Mouse (Mus musculus): ENCODE measurements around the gene Grik3. TPM values are rescaled to one million over a fixed set of nuclear protein-coding genes. Genes with fewer than 3 reads are reported as not detected.

Grik3 gene
- total RNA-seq, 2 experiments from 2014 or later = 47.3 to 51.5 TPM

DNA sequence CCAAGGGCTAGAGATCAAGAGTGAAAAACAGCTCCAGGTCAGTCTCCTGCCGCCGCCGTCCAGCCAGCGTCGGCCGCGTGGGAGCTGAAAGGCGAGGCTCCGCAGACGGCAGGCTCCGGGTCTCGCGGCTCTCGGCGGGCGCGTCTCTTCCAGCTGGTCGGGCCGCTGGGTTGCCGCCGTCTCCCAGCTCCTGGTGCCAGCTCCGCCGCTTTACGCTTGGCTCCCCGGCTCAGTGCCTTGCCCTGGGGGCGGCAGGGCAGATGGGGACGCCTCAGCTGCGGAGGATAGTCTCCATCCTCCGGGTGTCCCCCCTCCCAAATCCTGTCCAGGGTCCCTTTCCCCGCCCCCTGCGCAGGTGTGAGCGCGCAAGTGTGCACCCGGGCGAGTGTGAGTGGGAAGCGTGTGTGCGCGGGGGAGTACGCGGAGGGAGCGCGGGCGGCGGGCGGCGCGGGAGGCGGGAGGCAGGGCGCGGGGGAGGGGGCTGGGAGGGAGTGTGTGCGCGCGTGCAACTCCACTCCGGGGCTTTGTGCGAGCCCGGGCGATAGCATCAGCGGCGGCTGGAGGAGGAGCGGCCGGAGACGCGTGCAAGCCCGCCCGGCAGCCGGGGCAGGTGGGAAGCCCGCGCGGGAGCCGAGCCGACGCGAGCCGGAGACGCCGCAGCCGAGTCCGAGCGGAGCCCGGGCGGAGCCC is 454 bp upstream of the Grik3 start:
- DNase-seq (ENCODE audit: low spot score in 2 of 2) = peak; percentile 62 to 65
- intact Hi-C loops (cut with DNase I) = loop anchor here (5.0 kb wide), 2 partner anchors 212 to 452 kb away; no protein-coding TSS in a partner anchor

- intact Hi-C loops (cut with DNase I) = loop anchor here (5.0 kb wide), 2 partner anchors 211 to 451 kb away; no protein-coding TSS in a partner anchor
These were observed 1.1 kb downstream of the Grik3 start for GRCm38 (mm10) chr4:125491505-125492121.

GRCm38 (mm10) chr4:125492122-125492505 is 1.6 kb downstream of the Grik3 start:
- intact Hi-C loops (cut with DNase I) = loop anchor here (5.0 kb wide), 2 partner anchors 210 to 450 kb away; no protein-coding TSS in a partner anchor

More at GRCm38 (mm10) chr4:125491505-125492121, 1.1 kb downstream of the Grik3 start:
- no peak for DNase-seq (ENCODE audit: low spot score in 2 of 2)

GRCm38 (mm10) chr4:125492706-125493105 is 2.2 kb downstream of the Grik3 start:
- peak in 1 of 2 experiments; percentile 30 for DNase-seq (ENCODE audit: low spot score in 2 of 2)
- intact Hi-C loops (cut with DNase I) = loop anchor here (5.0 kb wide), 2 partner anchors 210 to 450 kb away; no protein-coding TSS in a partner anchor

More at GRCm38 (mm10) chr4:125492122-125492505, 1.6 kb downstream of the Grik3 start:
- DNase-seq (ENCODE audit: low spot score in 2 of 2) = no peak

GRCm38 (mm10) chr4:125493124-125493523 is 2.6 kb downstream of the Grik3 start:
- intact Hi-C loops (cut with DNase I) = loop anchor here (5.0 kb wide), 2 partner anchors 209 to 449 kb away; no protein-coding TSS in a partner anchor
- no peak for DNase-seq (ENCODE audit: low spot score in 2 of 2)

DNA sequence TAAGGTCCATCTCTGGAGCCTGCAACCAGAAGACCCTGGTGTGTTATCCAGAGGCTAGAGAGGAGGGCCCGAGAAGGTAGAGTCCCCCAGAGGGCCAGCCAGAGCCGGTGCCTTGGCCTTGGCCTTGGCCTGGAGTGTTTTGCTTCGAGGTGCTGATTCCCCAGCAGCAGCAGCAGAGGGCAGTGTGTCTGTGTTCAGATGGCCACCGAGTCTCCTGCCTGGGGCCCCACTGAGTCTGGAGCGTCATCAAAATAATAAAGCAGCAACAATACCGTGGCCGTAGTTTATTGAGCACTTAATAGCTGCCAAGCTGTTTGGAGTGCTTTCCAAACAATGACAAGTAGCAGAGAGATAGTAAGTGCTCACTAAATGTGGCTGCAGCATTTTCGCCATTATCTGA is 5.0 kb downstream of the Grik3 start:
- intact Hi-C loops (cut with DNase I) = no loop called here
- peak in 1 of 2 experiments; percentile 29 for DNase-seq (ENCODE audit: low spot score in 2 of 2)

- no peak for DNase-seq (ENCODE audit: low spot score in 2 of 2)
- intact Hi-C loops (cut with DNase I) = no loop called here
These were observed 6.5 kb downstream of the Grik3 start for GRCm38 (mm10) chr4:125497001-125497400.

DNA sequence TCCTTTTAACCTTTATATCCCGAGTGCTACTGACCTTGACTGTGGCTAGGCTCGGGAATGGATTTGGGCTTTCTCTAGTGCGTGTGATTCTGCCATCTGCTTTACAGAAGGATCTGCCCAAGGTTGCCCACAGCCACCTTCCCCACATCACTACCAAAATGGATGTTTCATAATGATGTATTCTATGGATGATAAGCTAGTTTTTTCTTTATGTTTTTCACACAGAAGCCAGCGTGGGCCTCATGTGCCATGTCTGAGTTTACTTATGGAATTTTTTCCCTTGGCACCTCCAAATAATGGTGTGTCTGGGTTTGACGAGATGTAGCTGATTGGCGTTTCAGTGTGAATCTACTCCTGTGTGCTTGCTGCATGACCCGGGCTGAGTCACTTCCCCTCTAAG is 7.0 kb downstream of the Grik3 start:
- DNase-seq (ENCODE audit: low spot score in 2 of 2) = no peak
- intact Hi-C loops (cut with DNase I) = no loop called here

DNA sequence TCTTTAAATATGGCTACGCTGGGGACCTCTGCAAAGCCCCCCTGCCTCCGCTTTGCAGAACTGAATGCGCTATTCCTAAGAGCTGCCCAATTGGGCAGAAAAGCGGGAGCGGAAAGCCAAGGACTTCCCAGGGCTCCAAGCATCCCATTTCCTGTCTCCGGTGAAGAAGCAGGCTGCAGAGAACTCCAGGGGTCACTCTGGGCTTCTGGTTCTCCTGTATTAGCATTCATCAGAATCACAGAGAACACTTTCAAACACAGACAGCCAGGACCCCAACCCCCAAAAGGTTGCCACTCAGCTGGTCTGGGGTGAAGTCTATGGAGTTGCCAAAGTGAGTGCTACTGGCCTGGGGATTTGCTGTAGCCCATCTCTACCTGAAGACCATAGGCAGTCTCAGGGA is 8.4 kb downstream of the Grik3 start:
- DNase-seq (ENCODE audit: low spot score in 2 of 2) = no peak
- intact Hi-C loops (cut with DNase I) = no loop called here

GRCm38 (mm10) chr4:125502861-125503260 is 12.4 kb downstream of the Grik3 start:
- no peak for DNase-seq (ENCODE audit: low spot score in 2 of 2)

GRCm38 (mm10) chr4:125512434-125512833 is 21.9 kb downstream of the Grik3 start:
- intact Hi-C loops (cut with DNase I) = no loop called here

More at GRCm38 (mm10) chr4:125502861-125503260, 12.4 kb downstream of the Grik3 start:
- intact Hi-C loops (cut with DNase I) = no loop called here

DNA sequence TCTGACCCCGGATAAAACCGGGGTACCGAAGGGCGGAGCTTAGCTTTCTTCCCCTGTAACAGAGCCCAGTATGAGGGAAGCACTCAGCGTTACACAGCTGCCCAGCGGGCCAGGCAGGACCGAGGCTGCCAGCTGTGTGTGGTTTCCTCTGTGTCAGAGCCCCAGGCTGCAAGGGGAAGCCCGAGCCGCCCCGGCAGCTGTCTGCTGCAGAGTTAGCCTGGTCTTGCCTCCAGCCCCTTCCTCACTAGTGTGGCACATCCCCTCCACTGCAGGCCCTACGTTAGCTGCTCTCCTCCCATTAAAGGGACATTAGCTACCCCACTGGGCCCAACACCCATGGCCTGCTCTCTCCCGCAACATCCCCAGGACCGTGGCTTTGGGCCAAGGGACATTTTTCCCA is 25.1 kb downstream of the Grik3 start:
- no peak for DNase-seq (ENCODE audit: low spot score in 2 of 2)
- intact Hi-C loops (cut with DNase I) = no loop called here

More at GRCm38 (mm10) chr4:125512434-125512833, 21.9 kb downstream of the Grik3 start:
- no peak for DNase-seq (ENCODE audit: low spot score in 2 of 2)

DNA sequence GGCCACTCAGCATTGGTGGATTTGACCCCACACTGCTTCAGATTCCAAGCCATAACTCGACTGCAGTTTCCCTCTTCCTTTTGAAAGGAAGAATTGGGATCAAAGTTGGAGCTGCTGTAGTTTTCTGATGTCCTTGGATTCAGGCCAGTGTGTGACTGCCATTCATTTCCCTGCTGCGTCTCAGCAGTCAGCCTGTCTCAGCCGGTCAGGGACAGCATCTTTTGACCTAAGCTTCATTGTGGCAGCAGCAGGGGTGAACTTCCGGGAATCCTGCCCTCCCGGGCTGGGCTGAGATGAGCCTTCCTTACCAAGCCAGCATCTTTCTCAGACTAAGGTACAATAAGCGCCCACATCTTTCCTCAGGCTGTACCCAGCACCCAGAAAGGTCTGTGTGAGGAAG is 26.1 kb downstream of the Grik3 start:
- intact Hi-C loops (cut with DNase I) = no loop called here
- no peak for DNase-seq (ENCODE audit: low spot score in 2 of 2)

DNA sequence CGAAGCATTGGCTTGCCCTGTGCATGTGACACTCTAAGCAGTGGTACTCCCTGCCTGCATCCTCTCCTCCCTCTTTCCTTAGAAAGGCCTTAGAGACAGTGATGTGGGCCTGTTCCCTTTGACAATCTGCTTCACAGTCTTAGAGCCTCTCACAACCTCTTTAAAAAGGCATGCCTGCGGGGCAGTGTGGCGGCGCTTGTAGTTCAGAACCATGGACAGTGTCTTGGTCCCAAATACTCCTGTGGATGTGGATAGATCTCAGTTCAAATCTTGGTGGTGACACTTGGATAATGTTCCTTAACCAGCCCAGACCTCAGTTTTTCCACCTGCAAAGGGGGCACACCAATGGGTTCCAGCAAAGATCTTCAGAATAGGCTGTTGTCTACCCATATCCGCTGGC is 28.4 kb downstream of the Grik3 start:
- intact Hi-C loops (cut with DNase I) = no loop called here
- DNase-seq (ENCODE audit: low spot score in 2 of 2) = no peak

- intact Hi-C loops (cut with DNase I) = no loop called here
- DNase-seq (ENCODE audit: low spot score in 2 of 2) = no peak
These were observed 32.4 kb downstream of the Grik3 start for GRCm38 (mm10) chr4:125522931-125523330.

- DNase-seq (ENCODE audit: low spot score in 2 of 2) = no peak
- intact Hi-C loops (cut with DNase I) = no loop called here
These were observed 34.8 kb downstream of the Grik3 start for GRCm38 (mm10) chr4:125525266-125525665.

- DNase-seq (ENCODE audit: low spot score in 2 of 2) = no peak
- intact Hi-C loops (cut with DNase I) = no loop called here
These were observed 35.9 kb downstream of the Grik3 start for GRCm38 (mm10) chr4:125526425-125526824.

- intact Hi-C loops (cut with DNase I) = no loop called here
- no peak for DNase-seq (ENCODE audit: low spot score in 2 of 2)
These were observed 43.5 kb downstream of the Grik3 start for GRCm38 (mm10) chr4:125533965-125534364.

DNA sequence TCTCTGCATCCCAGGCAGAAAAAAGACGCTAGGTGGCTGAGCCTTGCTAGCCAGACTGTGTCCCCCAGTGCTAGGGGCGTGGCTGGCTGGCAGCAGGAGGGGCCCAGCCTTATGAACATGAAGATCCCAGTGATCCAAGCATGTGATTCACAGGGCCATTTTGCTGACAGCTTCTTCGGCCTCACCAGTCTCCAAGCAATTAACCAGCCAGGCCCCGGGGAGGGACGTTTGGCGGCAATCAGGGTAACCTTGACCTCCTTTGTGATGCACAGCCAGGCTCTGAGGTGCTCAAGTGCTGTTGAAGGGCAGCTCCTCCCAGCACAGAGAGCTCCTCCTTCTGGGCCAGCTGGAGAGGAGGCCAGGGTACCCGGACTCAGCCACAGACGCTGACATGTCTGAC is 43.9 kb downstream of the Grik3 start:
- intact Hi-C loops (cut with DNase I) = no loop called here
- no peak for DNase-seq (ENCODE audit: low spot score in 2 of 2)

DNA sequence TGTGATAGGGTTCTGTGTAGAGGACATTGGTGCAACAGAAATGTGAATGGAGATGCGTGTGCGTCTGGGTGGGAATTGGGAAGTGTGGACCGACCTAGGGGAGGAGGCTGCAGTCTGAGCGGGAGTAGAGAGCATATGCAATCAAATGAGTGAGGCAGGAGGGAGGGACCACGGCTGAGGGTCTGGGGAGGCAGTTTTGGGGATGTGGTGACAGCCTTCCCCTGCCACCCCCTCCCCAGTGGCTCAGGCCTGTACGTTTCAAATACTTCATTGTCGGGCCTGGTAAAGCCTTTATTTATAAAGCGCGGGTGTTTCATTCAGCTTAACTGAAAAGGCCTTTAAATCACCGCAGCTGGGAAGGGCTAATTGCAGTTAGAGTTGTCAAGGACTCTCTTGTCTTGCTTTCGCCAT is 44.5 kb downstream of the Grik3 start:
- no peak for DNase-seq (ENCODE audit: low spot score in 2 of 2)
- intact Hi-C loops (cut with DNase I) = no loop called here

GRCm38 (mm10) chr4:125535465-125535864 is 45.0 kb downstream of the Grik3 start:
- intact Hi-C loops (cut with DNase I) = no loop called here
- no peak for DNase-seq (ENCODE audit: low spot score in 2 of 2)

All from left cerebral cortex, postnatal 14 days (tissue).